ENCODE assay signal across 7 mouse cellular contexts in genomic region chr12:77789427-77789826, GRCm38 (mm10).
DNase-seq lines count a peak whose midpoint lies in the region; ATAC-seq lines count a peak whose summit lies in the region.

No protein-coding gene starts in this region.

- 3% methylated on average over 8 of the region's 8 CpGs for WGBS in embryonic facial prominence, embryonic 10.5 days
- 2% methylated on average over 8 of the region's 8 CpGs for WGBS in hindbrain, embryonic 14.5 days

- intact Hi-C loops in left cerebral cortex, postnatal 14 days (cut with DNase I), result loop anchor here (10.0 kb wide), 4 partner anchors 115 to 785 kb away; no protein-coding TSS in a partner anchor

- no peak overlapping the region for H3K27ac ChIP-seq in embryonic facial prominence, embryonic 10.5 days (replicated peaks)
- H3K27ac ChIP-seq in hindbrain, embryonic 14.5 days, result no peak overlapping the region

- peak overlapping the region; percentile 51 for H3K9ac ChIP-seq in hindbrain, embryonic 14.5 days

- H3K4me3 ChIP-seq in embryonic facial prominence, embryonic 10.5 days, result peak overlapping the region; percentile 51
- H3K4me3 ChIP-seq in hindbrain, embryonic 14.5 days (replicated peaks; ENCODE audit: low read length), result peak overlapping the region; percentile 8

- no peaks in the 10 kb centered on the region for H3K9me3 ChIP-seq in embryonic facial prominence, embryonic 10.5 days
- no peaks in the 10 kb centered on the region for H3K9me3 ChIP-seq in hindbrain, embryonic 14.5 days (ENCODE audit: control insufficient read depth, low read length)

- peak; percentile 15 to 38 for DNase-seq in left cerebral cortex, postnatal 14 days (ENCODE audit: low spot score in 2 of 2)
- no peak for DNase-seq in left cerebral cortex, adult 11 months (ENCODE audit: low spot score)
- peak; percentile 67 for DNase-seq in embryonic facial prominence, embryonic 10.5 days (ENCODE audit: low spot score)
- peak; percentile 56 for DNase-seq in hindbrain, embryonic 14.5 days (ENCODE audit: low spot score)
- peak; percentile 56 for DNase-seq in mesoderm, embryonic 11.5 days (ENCODE audit: low read depth, low spot score)
- DNase-seq in testis, postnatal 10 days (ENCODE audit: low spot score), result peak; percentile 47
- DNase-seq in adipocyte (ENCODE audit: low spot score), result no peak

- peak overlapping the region; percentile 46 for H3K4me2 ChIP-seq in hindbrain, embryonic 14.5 days (replicated peaks)

- H3K4me1 ChIP-seq in embryonic facial prominence, embryonic 10.5 days, result peaks cover 15% of the 10 kb centered on the region
- peaks cover 11% of the 10 kb centered on the region for H3K4me1 ChIP-seq in hindbrain, embryonic 14.5 days (replicated peaks; ENCODE audit: control insufficient read depth, insufficient read depth, low read length)

- ATAC-seq in hindbrain, embryonic 14.5 days (ENCODE audit: low FRiP score), result peak; percentile 66; the same call in 1 of the 2 replicates

- H3K36me3 ChIP-seq in embryonic facial prominence, embryonic 10.5 days (replicated peaks), result no peaks in the 10 kb centered on the region
- H3K36me3 ChIP-seq in hindbrain, embryonic 14.5 days (replicated peaks; ENCODE audit: control insufficient read depth, insufficient read depth), result no peaks in the 10 kb centered on the region

- H3K27me3 ChIP-seq in embryonic facial prominence, embryonic 10.5 days (replicated peaks; ENCODE audit: low read depth, poor library complexity, severe bottlenecking), result peaks cover 26% of the 10 kb centered on the region
- H3K27me3 ChIP-seq in hindbrain, embryonic 14.5 days (ENCODE audit: control insufficient read depth, insufficient read depth, low read length), result no peaks in the 10 kb centered on the region

Comparison
In these comparisons a context has a peak if more than half of its experiments do, and no peak if none do; other contexts are left out.
1. DNase-seq: peak in left cerebral cortex, postnatal 14 days (2 of 2), embryonic facial prominence, embryonic 10.5 days (single experiment), hindbrain, embryonic 14.5 days (single experiment), mesoderm, embryonic 11.5 days (single experiment) and testis, postnatal 10 days (single experiment); none in left cerebral cortex, adult 11 months (single experiment) and adipocyte (single experiment).